Mouse (Mus musculus): ENCODE measurements around the gene Ttc39a.

Gene Ttc39a

GRCm38 (mm10) chr4:109456821-109457220, 50.4 kb downstream of the Ttc39a start:
- in situ Hi-C loops (cut with MseI, MboI): no loop called here

GRCm38 (mm10) chr4:109460421-109461179, 54.2 kb downstream of the Ttc39a start:
- in situ Hi-C loops (cut with MseI, MboI): no loop called here

GRCm38 (mm10) chr4:109463892-109464291, 57.5 kb downstream of the Ttc39a start:
- in situ Hi-C loops (cut with MseI, MboI): no loop called here

GRCm38 (mm10) chr4:109467687-109468086, 61.3 kb downstream of the Ttc39a start:
- in situ Hi-C loops (cut with MseI, MboI): no loop called here

- in situ Hi-C loops (cut with MseI, MboI): no loop called here
These were observed 65.2 kb downstream of the Ttc39a start for GRCm38 (mm10) chr4:109471606-109472005.

GRCm38 (mm10) chr4:109472566-109472965, 66.1 kb downstream of the Ttc39a start:
- in situ Hi-C loops (cut with MseI, MboI): no loop called here

GRCm38 (mm10) chr4:109475078-109475477, 68.7 kb downstream of the Ttc39a start:
- in situ Hi-C loops (cut with MseI, MboI): no loop called here

GRCm38 (mm10) chr4:109475577-109476553, 69.4 kb downstream of the Ttc39a start:
- in situ Hi-C loops (cut with MseI, MboI): no loop called here

GRCm38 (mm10) chr4:109476554-109477014, 70.2 kb downstream of the Ttc39a start:
- in situ Hi-C loops (cut with MseI, MboI): no loop called here

GRCm38 (mm10) chr4:109477454-109477853, 71.0 kb downstream of the Ttc39a start:
- in situ Hi-C loops (cut with MseI, MboI): no loop called here

- in situ Hi-C loops (cut with MseI, MboI): no loop called here
These were observed 75.0 kb downstream of the Ttc39a start for GRCm38 (mm10) chr4:109481424-109481823.

- in situ Hi-C loops (cut with MseI, MboI): no loop called here
These were observed 76.3 kb downstream of the Ttc39a start for GRCm38 (mm10) chr4:109482701-109483100.

- in situ Hi-C loops (cut with MseI, MboI): no loop called here
These were observed 78.2 kb downstream of the Ttc39a start, which contains the start of gene Rnf11 for GRCm38 (mm10) chr4:109484621-109485020. Rnf11 (minus strand) TSS chr4:109484728.

GRCm38 (mm10) chr4:109488812-109489211, 82.4 kb downstream of the Ttc39a start:
- in situ Hi-C loops (cut with MseI, MboI): no loop called here

GRCm38 (mm10) chr4:109493581-109493980, 87.2 kb downstream of the Ttc39a start:
- in situ Hi-C loops (cut with MseI, MboI): no loop called here

Data from mouse trophoblast stem cell (cell line).